Comparison of ENCODE assay signal across 8 mouse cellular contexts in the genomic region with DNA sequence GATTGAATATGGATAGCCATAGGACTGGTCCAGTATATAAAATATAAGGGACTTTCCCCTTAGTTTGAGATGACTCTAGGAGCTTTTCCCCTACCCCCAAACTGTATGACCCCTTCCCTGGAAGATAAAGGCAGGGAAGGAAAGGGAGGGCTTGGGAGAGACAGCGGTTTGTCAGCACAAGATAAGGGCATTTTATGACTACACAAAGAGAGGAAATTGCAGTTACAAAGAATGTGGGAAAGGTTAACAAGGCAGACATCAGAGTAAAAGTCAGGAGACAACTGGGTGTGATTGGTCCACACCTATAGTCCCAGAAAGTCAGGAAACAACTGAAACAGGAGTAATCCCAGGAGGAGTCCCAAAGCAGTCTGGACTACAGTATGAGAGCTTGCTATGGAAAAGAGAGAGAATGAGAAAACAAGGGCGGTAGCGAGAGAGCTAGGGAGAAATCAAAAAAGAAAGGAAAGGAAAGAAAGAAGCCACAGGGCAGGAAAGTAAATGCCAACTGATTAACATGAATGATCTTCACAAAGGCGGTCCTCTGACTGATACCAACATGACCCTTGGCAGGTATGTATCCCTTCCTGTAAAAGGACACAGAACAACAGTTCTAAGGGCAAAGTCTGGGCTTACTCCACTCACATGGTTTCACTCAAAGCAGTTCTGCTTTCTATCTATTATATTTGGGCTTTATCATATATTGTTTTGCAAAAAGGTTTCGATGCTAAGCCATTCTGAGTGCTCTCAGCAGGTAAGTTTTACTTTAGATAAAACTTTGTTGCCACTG. TPM values are rescaled to one million over a fixed set of nuclear protein-coding genes. Genes with fewer than 3 reads are reported as not detected.
DNase-seq lines count a peak whose midpoint lies in the region; ATAC-seq and TF ChIP-seq lines count a peak whose summit lies in the region.

TSS of gene Xiap (plus strand) at position 398 of the 787 bp plus-strand sequence.

- H3K27ac ChIP-seq in heart, adult 2 months = peak within 1 kb of the TSS; percentile 56
- H3K27ac ChIP-seq in forebrain, embryonic 13.5 days = no peak within 1 kb of the TSS
- H3K27ac ChIP-seq in hindbrain, postnatal 0 days = no peak within 1 kb of the TSS

- ATAC-seq in G1E (ENCODE audit: extremely low read depth, insufficient number of reproducible peaks, low FRiP score, poor library complexity, severe bottlenecking) = no peak
- ATAC-seq in forebrain, embryonic 13.5 days = no peak
- no peak for ATAC-seq in hindbrain, postnatal 0 days
- ATAC-seq in megakaryocyte-erythroid progenitor cell, adult 5-6 weeks (replicated peaks; ENCODE audit: low FRiP score, low TSS enrichment, poor library complexity, severe bottlenecking) = no peak

- H3K4me1 ChIP-seq in heart, adult 2 months (ENCODE audit: control insufficient read depth, insufficient read depth, low read length) = no peaks in the 10 kb centered on the region; the same call in none of the 2 replicates
- no peaks in the 10 kb centered on the region for H3K4me1 ChIP-seq in G1E (ENCODE audit: insufficient read depth, low read depth, low read length)
- no peaks in the 10 kb centered on the region for H3K4me1 ChIP-seq in forebrain, embryonic 13.5 days
- H3K4me1 ChIP-seq in hindbrain, postnatal 0 days (ENCODE audit: insufficient read depth, low read length) = no peaks in the 10 kb centered on the region

- H3K4me3 ChIP-seq in heart, adult 2 months = peak within 1 kb of the TSS; percentile 7; the same call in 1 of the 2 replicates
- no peak within 1 kb of the TSS for H3K4me3 ChIP-seq in G1E (ENCODE audit: low read depth, low read length)
- no peak within 1 kb of the TSS for H3K4me3 ChIP-seq in forebrain, embryonic 13.5 days
- no peak within 1 kb of the TSS for H3K4me3 ChIP-seq in hindbrain, postnatal 0 days (ENCODE audit: low read length)

- 48% methylated on average over 5 of the region's 5 CpGs for WGBS in heart, adult 2 months
- 84% methylated on average over 5 of the region's 5 CpGs for WGBS in forebrain, embryonic 13.5 days
- WGBS in hindbrain, postnatal 0 days = 84% methylated on average over 5 of the region's 5 CpGs

- TF ChIP-seq CTCF in heart, adult 2 months (IDR thresholded peaks at IDR 0.05) = no peak
- TF ChIP-seq CTCF in G1E (IDR thresholded peaks at IDR 0.05; ENCODE audit: low read depth, low read length) = no peak
- no peak for TF ChIP-seq CTCF in hindbrain, postnatal 0 days (IDR thresholded peaks at IDR 0.05; ENCODE audit: low read depth)

- H3K4me2 ChIP-seq in forebrain, embryonic 13.5 days = no peak within 1 kb of the TSS
- no peak within 1 kb of the TSS for H3K4me2 ChIP-seq in hindbrain, postnatal 0 days (ENCODE audit: low read depth, low read length)

- intact Hi-C loops in heart, adult 2 months (cut with DNase I) = no loop called here

- DNase-seq in heart, adult 2 months = no peak
- DNase-seq in heart, adult 11 months = no peak
- DNase-seq in G1E (ENCODE audit: low spot score) = no peak
- DNase-seq in hindbrain, postnatal 0 days (ENCODE audit: low spot score) = no peak
- DNase-seq in B cell, adult 2 months = no peak
- DNase-seq in kidney, postnatal 10 days = no peak

- no peak for TF ChIP-seq POLR2A in heart, adult 2 months (IDR thresholded peaks at IDR 0.05; ENCODE audit: insufficient read depth, low read depth, low read length)

- H3K9me3 ChIP-seq in G1E (replicated peaks) = no peaks in the 10 kb centered on the region
- H3K9me3 ChIP-seq in forebrain, embryonic 13.5 days (replicated peaks) = no peaks in the 10 kb centered on the region
- H3K9me3 ChIP-seq in hindbrain, postnatal 0 days (ENCODE audit: low read length) = no peaks in the 10 kb centered on the region

- H3K27me3 ChIP-seq in heart, adult 2 months (ENCODE audit: control insufficient read depth, insufficient read depth, low read length) = no peaks in the 10 kb centered on the region
- H3K27me3 ChIP-seq in G1E (ENCODE audit: insufficient read depth, low read length) = no peaks in the 10 kb centered on the region
- H3K27me3 ChIP-seq in forebrain, embryonic 13.5 days = no peaks in the 10 kb centered on the region
- no peaks in the 10 kb centered on the region for H3K27me3 ChIP-seq in hindbrain, postnatal 0 days (ENCODE audit: insufficient read depth, low read length)

- TF ChIP-seq EP300 in heart, adult 2 months (IDR thresholded peaks at IDR 0.05; ENCODE audit: insufficient read depth, low read depth, low read length) = no peak

- no peaks in the 10 kb centered on the region for H3K36me3 ChIP-seq in heart, adult 2 months (ENCODE audit: control insufficient read depth, insufficient read depth, low read length)
- H3K36me3 ChIP-seq in G1E (replicated peaks) = no peaks in the 10 kb centered on the region
- H3K36me3 ChIP-seq in forebrain, embryonic 13.5 days (ENCODE audit: poor library complexity, severe bottlenecking) = no peaks in the 10 kb centered on the region
- no peaks in the 10 kb centered on the region for H3K36me3 ChIP-seq in hindbrain, postnatal 0 days (ENCODE audit: insufficient read depth, low read length)

- H3K9ac ChIP-seq in heart, adult 2 months (ENCODE audit: low read depth, low read length) = no peak within 1 kb of the TSS
- H3K9ac ChIP-seq in forebrain, embryonic 13.5 days = no peak within 1 kb of the TSS
- H3K9ac ChIP-seq in hindbrain, postnatal 0 days (replicated peaks; ENCODE audit: low read length) = no peak within 1 kb of the TSS

- H3K79me2 ChIP-seq in heart, adult 2 months (replicated peaks; ENCODE audit: control insufficient read depth, insufficient read depth, low read length) = no peaks in the 10 kb centered on the region

RNA-seq across cellular contexts. Expression of gene Xiap, which starts in this region (rescaled TPM):
- total RNA-seq in heart, adult 2 months (2021) = 10 to 100 TPM; 25.8 to 29.3 TPM
- 6.3 and 14.8 TPM in 2 replicates for polyA plus RNA-seq in heart, adult 2 months (2012; rRNA removed)
- total RNA-seq in G1E (2014; fragmentation: Nextera tagmentation) (65.0 and 70.0 TPM in 2 replicates), G1E (2017) (36.2 and 46.9 TPM in 2 replicates)
- polyA plus RNA-seq in G1E (2012) = 66.9 and 72.5 TPM in 2 replicates
- 12.0 TPM in 2 replicates for polyA plus RNA-seq in forebrain, embryonic 13.5 days (2015; fragmentation: Nextera tagmentation; extraction: Ambion mirVana)
- total RNA-seq in hindbrain, postnatal 0 days (2014; rRNA removed) = 26.6 and 27.9 TPM in 2 replicates
- 9.8 and 10.3 TPM in 2 replicates for polyA plus RNA-seq in hindbrain, postnatal 0 days (2015; fragmentation: Nextera tagmentation; extraction: Ambion mirVana)
- 25.4 and 30.4 TPM in 2 replicates for total RNA-seq in megakaryocyte-erythroid progenitor cell, adult 5-6 weeks (2014; fragmentation: Nextera tagmentation)
- total RNA-seq in megakaryocyte-erythroid progenitor cell, adult 5-6 weeks (2017) = 31.5 and 35.6 TPM in 2 replicates
